Mouse (Mus musculus) cerebellum, adult 8-10 months (tissue): Measurements from ENCODE around the gene Tspan18.

Experiments
- DNase-seq: peaks from one replicate; pipeline ENCODE4 v3.0.0; 2022

Gene Tspan18

GRCm38 (mm10) chr2:93257634-93258033 lies 76.7 kb downstream of the Tspan18 start:
- no peak for DNase-seq

GRCm38 (mm10) chr2:93256735-93257405 lies 77.4 kb downstream of the Tspan18 start:
- DNase-seq: no peak

- DNase-seq: peak; percentile 64
Measured at GRCm38 (mm10) chr2:93252356-93252755, 81.9 kb downstream of the Tspan18 start.

GRCm38 (mm10) chr2:93250611-93251010 lies 83.7 kb downstream of the Tspan18 start:
- DNase-seq: no peak

- DNase-seq: no peak
Measured at GRCm38 (mm10) chr2:93249058-93249457, 85.2 kb downstream of the Tspan18 start.

- DNase-seq: peak; percentile 57
Measured at GRCm38 (mm10) chr2:93244090-93244443, 90.2 kb downstream of the Tspan18 start.

GRCm38 (mm10) chr2:93243439-93244089 lies 90.7 kb downstream of the Tspan18 start:
- DNase-seq: peak; percentile 74

- DNase-seq: peak; percentile 62
Measured at GRCm38 (mm10) chr2:93242166-93242565, 92.1 kb downstream of the Tspan18 start.

- no peak for DNase-seq
Measured at GRCm38 (mm10) chr2:93238864-93239263, 95.4 kb downstream of the Tspan18 start.

GRCm38 (mm10) chr2:93237055-93237454 lies 97.2 kb downstream of the Tspan18 start:
- no peak for DNase-seq

- DNase-seq: no peak
Measured at GRCm38 (mm10) chr2:93232141-93232540, 102.2 kb downstream of the Tspan18 start.

GRCm38 (mm10) chr2:93228480-93228824 lies 105.9 kb downstream of the Tspan18 start:
- no peak for DNase-seq

GRCm38 (mm10) chr2:93227713-93228479 lies 106.4 kb downstream of the Tspan18 start:
- DNase-seq: no peak

GRCm38 (mm10) chr2:93226606-93227595 lies 107.4 kb downstream of the Tspan18 start:
- DNase-seq: peak; percentile 92

- peak; percentile 70 for DNase-seq
Measured at GRCm38 (mm10) chr2:93223463-93223862, 110.8 kb downstream of the Tspan18 start.

GRCm38 (mm10) chr2:93220447-93220846 lies 113.9 kb downstream of the Tspan18 start:
- no peak for DNase-seq

GRCm38 (mm10) chr2:93219576-93219975 lies 114.7 kb downstream of the Tspan18 start:
- DNase-seq: no peak

GRCm38 (mm10) chr2:93218353-93218990 lies 115.8 kb downstream of the Tspan18 start:
- DNase-seq: no peak

- peak; percentile 95 for DNase-seq
Measured at GRCm38 (mm10) chr2:93217015-93217414, 117.3 kb downstream of the Tspan18 start.

GRCm38 (mm10) chr2:93215790-93216189 lies 118.5 kb downstream of the Tspan18 start:
- peak; percentile 81 for DNase-seq

GRCm38 (mm10) chr2:93214192-93214591 lies 120.1 kb downstream of the Tspan18 start:
- DNase-seq: no peak

- no peak for DNase-seq
Measured at GRCm38 (mm10) chr2:93212865-93213264, 121.4 kb downstream of the Tspan18 start.
